Mouse (Mus musculus) spleen, adult 2 months (tissue): ENCODE results near the gene Atp6v1f.

Source experiments
- CTCF ChIP-seq: fragments of 200-500 bp; IDR thresholded peaks from 2 replicates; pipeline ENCODE4 v1.5.1; 2011; ENCODE audit warnings: mild to moderate bottlenecking, inconsistent platforms; ENCODE audit not compliant: insufficient read depth, insufficient read length, insufficient replicate concordance; ENCODE audit errors: extremely low read depth
- POLR2A ChIP-seq: fragments of 200-500 bp; IDR thresholded peaks from 2 replicates; pipeline ENCODE4 v1.6.1; 2011; ENCODE audit warnings: low read depth, low read length, inconsistent platforms

DNA sequence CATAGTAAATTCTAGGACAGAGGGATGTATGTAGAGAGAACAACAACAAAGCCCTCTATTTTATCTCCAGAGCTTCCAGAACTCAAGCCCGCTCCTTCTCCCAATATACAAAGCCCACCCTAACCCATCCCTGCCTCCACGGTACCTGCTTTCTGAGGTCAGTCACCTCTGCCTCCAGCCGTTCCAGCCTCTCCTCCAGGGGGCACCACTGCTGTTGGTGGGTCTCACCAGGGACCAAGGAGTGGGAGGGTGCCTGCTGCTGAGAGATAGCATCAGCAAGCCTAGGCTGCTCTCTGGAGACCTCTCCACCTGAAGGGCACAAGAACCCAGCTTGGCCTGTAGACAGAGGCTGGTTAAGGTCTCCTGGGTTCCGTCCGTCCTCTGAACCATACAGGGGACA lies 38.0 kb downstream of the Atp6v1f start:
- TF ChIP-seq CTCF (no peak; the same call in 1 of the 2 replicates), POLR2A (no peak)
